Mouse (Mus musculus) urinary bladder, postnatal 36 days (tissue): ENCODE results near the gene Wdr60.
"Not testable (repeated sequence)": the region's sequence is repeated elsewhere in the genome, so short reads cannot be mapped to it uniquely, and the experiment has no call there.

Experiments
- DNase-seq, 2 experiments: peaks; one replicate each; pipeline ENCODE4 v3.0.0; 2022; ENCODE audit warnings: low spot score in 2 of 2, mixed read lengths in 1 of 2

Gene Wdr60

DNA sequence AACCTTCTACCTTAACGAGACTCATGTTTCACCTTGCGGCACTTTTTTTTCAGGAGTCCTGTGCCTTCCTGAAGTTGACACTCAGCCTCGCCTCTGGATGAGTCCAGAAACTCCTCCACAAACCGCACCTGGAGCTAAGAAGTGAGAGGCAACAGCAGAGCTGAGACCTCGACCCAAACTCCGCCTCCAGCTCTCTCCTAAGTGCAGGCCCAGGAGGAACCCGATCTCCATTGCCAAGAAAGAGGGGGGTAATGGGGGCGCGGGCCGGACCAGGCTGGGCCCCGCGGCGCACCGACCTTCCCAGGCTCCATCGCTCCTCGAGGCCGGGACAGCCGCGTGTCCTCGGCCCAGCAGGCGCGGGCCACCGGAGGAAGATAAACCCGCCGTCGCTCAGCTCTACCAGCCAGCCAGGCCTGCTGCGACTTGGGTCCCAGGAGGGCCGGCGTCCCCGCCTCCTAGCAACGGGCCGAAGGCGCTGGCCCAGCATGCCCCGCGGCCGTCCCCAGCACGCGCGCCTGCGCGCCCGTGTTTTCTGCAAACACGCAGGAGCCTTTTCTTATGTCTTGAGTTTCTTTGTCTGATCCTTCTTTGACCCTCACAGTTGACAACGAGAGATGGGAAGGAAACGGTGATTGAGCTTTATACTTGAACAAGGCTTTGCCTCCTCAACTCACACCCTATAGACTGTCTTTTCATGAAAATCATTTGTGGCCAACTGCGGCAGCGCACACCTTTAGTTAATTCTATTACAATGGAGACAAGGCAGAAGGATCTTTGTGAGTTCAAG lies at the start of gene Wdr60:
TSS of gene Wdr60 (minus strand) at position 468 of the 787 bp plus-strand sequence.
- peak; percentile 75 to 91 for DNase-seq

DNA sequence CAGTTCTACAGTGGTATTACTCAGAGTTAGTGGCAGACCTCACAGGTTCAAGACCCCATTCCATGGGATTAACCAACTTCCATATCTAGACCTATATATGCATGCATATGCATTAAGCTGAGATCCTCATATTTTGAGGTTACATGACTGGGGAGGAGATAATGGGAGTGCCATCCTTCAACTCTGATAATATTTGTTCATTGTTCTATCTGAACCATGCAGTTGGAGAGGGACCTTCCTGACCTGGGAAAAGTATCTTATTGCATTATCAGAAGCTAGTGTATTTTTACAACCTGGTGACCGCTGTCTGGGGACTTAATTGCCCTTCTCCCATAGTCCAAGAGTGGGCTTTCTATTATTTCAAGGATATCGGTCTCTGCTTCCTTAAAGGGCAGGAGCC lies 45.8 kb upstream of the Wdr60 start:
- no peak for DNase-seq

GRCm38 (mm10) chr12:116307870-116308269 lies 45.0 kb upstream of the Wdr60 start:
- no peak for DNase-seq

- DNase-seq, result peak in 1 of 2 experiments; percentile 21
Measured at GRCm38 (mm10) chr12:116306042-116306441, 43.2 kb upstream of the Wdr60 start.

DNA sequence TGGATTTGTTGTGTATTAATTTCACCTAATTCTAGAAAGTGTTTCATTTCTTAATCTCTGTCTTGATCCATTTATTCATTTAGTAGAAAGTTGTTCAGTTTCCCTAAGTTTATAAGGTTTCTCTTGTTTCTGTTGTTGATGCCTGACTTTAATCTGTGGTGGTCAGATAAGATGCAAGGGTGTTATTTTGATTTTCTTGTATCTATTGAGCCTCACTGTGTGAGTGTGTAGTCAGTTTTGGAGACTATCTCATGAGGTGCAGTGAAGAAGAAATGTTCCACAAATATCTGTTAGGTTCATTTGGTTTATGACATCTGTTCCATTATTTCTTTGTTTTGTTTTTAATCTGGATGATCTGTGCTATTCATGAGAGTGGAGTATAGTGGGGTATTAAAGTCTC lies 39.4 kb upstream of the Wdr60 start:
- DNase-seq, result no peak

GRCm38 (mm10) chr12:116299906-116300305 lies 37.1 kb upstream of the Wdr60 start:
- DNase-seq, result no peak

DNA sequence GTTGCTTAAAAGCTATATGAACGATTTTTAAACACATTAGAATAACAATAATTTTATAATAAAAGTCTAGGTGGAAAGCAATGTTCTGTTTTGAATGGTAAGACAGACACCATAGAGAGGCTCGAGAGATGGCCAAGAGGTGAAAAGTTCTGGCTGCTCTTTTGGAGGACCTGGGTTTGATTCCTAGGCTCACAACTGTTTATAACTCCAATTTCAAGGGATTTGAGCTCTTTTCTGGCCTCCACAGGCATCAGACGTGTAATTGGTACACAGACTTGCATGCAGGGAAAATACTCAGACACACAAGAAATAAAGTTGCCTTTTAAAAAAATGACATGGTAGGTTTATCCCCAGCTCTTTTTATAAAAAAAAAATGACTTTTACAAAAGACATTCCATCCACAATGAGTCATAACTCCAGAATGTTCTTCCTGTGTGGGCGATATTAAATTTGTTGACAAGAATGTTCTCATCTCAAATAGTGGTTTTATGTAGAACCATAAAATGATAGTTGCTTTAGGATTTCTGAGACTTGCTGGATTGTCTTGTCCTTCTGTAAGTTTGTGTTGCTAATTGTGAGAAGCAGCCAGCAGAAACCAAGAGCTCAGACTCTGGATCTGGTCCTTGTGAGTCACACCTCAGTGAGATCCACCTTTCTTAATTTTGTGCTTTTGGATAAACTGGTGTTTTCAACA lies 30.9 kb upstream of the Wdr60 start:
- no peak for DNase-seq

GRCm38 (mm10) chr12:116293185-116293584 lies 30.4 kb upstream of the Wdr60 start:
- no peak for DNase-seq

DNA sequence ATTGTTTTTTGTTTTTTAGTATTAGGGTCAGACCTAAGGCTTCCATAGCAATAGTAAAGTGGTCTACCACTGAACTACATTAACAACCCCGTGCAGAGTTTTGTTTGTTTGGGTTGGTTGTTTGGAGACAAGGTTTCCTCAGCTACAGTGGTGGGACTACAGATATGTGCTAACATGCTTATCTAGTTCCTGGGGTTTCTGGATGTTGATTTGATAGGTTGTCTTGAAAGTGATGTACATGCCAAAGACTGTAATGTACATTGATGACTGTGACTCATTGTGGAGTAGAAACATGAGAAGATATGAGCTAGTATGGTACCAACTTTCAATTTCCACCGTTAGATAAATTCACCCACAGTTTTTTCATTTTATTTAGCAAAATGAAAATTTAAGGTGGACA lies 20.7 kb upstream of the Wdr60 start:
- no peak for DNase-seq

GRCm38 (mm10) chr12:116282856-116283255 lies 20.0 kb upstream of the Wdr60 start:
- DNase-seq, result no peak

- peak; percentile 15 to 26 for DNase-seq
Measured at GRCm38 (mm10) chr12:116281427-116282281, 18.8 kb upstream of the Wdr60 start.

DNA sequence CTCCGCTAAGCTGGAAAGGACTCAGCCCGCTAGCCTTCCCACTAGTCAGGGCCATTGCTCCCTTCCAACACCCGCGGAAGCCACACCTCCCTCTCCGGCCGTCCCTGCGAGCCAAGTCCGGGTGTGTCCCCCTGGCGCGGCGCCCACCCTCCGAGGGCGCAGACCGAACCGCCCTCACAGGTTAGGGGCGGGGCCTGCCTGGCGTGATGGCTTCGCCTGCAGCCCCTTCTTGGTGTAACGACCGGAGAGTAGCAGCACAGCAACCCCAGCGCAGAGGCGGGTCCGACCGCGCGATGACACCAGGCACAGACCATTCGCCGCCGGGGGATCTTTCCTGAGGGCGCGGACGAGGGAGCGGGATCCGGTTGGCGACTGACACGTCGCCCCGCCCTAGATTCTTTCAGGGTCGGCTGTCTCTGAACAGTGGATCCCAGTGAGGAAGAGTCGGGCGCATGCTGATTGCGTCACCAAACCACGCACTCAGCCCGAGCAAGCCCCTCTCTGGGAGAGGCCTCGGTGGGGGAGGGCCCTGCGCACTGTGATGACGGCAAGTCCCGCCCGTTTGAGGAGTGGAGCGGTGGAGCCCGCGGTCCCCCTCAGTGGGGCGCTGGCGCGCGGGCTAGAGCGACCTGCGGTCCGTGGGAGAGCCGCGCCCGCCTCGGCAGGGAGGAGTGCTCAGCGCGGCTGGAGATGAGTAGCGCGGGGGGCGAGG lies 18.0 kb upstream of the Wdr60 start, which contains the start of gene Esyt2:
TSS of gene Esyt2 (plus strand) at position 544 of the 712 bp plus-strand sequence.
- DNase-seq, result peak; percentile 100

- DNase-seq, result no peak
Measured at GRCm38 (mm10) chr12:116280149-116280652, 17.4 kb upstream of the Wdr60 start.

DNA sequence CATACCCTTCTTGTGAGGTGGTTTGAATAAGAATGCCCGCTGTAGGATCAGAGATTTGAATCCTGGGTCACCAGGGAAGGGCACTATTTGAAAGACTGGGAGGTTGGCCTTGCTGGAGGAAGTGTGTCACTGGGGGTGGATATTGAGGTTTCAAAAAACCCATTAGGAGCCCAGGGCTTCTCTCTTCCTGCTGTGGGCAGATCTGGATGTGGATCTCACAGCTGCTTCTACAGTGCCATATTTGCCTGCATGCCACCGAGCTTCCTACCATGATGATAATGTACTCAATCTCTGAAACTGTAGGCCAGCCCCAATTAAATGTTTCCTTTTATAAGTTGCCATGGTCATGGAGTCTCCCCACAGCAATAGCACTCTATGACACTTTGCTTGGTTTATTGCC lies 16.4 kb upstream of the Wdr60 start:
- DNase-seq, result no peak

GRCm38 (mm10) chr12:116278541-116278940 lies 15.7 kb upstream of the Wdr60 start:
- no peak for DNase-seq

DNA sequence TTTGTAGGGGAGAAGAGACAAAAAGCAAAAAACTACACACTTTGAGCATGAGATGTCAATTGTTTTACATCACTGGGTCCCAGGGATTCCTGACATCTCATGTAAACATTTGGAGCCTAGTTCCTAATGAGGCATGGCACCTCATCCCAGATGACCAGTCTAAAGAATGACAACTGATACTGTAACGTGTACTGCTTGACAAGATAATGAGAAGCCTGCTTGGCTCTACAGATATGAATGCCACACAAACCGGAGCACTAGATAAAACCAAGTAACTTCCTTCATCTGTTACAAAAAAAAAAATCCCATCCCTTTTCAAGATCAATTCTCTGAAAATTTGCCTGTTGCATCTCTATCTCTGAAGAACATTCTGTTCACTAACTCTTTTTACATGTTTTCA lies 14.1 kb upstream of the Wdr60 start:
- DNase-seq, result no peak

DNA sequence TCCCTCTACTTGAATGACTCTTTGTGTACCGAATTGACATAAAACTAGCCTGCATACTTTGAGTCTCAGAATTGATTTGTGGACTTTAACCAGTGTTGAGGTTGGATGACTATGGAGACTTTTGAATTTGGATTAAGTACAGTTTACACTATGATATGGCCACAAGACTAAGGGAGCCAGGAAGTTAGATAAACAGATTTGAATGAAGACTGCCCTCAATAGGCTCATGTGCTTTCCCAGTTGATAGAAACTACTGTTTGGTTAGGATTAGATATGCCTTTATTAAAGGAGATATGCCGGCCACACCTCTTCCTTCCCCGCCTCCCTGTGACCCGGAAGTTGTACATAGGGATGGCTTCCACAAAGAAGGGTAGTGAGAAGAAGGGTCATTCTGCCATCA lies 12.8 kb upstream of the Wdr60 start:
- no peak for DNase-seq

DNA sequence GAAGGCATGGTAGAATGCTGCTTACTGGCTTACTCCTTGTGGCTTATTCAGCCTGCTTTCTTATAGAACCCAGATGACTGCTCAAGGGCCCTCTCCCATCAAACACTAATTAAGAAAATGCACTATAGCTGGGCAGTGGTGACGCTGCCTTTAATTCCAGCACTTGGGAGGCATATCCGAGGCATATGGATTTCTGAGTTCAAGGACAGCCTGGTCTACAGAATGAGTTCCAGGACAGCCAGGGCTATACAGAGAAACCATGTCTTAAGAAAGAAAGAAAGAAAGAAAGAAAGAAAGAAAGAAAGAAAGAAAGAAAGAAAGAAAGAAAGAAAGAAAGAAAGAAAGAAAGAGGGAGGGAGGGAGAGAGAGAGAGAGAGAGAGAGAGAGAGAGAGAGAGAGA lies 12.3 kb upstream of the Wdr60 start, which contains the start of gene Gm11027:
TSS of gene Gm11027 (plus strand) at position 301 of the 400 bp plus-strand sequence.
- not testable (repeated sequence) for DNase-seq

- DNase-seq, result no peak
Measured at GRCm38 (mm10) chr12:116273733-116274132, 10.9 kb upstream of the Wdr60 start.

DNA sequence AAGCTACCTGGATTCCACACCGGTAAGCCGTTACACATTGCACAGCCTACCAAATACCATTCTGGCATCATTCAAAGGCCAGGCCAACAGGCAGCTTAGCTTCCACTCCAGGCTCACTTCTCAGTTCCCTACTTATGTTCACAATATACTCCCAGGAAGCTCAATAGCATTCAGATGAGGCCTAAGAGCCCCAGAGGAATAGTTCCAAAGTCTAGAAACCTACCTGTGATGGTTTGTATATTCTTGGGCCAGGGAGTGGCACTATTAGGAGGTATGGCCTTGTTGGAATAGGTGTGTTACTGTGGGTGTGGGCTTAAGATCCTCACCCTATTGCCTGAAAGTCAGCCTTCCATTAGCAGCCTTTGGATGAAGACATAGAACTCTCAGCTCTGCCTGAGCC lies 8.2 kb upstream of the Wdr60 start:
- no peak for DNase-seq

DNA sequence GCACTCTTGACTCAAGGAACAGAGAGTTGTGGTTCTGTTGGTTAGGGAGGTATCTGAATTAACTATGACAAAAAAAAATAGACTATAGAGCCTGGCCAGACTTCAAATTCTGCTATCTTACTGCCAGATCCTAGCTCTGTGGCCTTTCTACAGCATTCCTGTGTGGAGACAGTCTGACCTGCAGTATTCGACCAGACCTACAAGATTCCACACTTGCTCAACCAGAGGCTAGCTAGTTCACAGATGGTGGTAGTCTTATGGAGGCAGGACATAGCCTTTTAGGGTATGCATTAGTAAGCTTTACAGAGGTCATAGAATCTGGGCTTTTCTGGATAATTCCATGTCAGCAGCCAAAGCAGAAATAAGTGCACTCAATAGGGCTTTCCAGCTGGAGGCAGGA lies 7.7 kb upstream of the Wdr60 start:
- no peak for DNase-seq
